Mouse (Mus musculus) gastrocnemius, postnatal 4 days (tissue): Measurements from ENCODE around the gene Gm5294. TPM values are rescaled to one million over a fixed set of nuclear protein-coding genes. Genes with fewer than 3 reads are reported as not detected.

Experiments
- DNase-seq, 2 experiments: peaks; one replicate each; pipeline ENCODE4 v3.0.0; 2021 to 2022; ENCODE audit warnings: low spot score in 2 of 2, mixed read lengths in 2 of 2
- long read RNA-seq, 2 experiments: library from polyadenylated mRNA; stranded (forward); transcript quantifications; one replicate each; pipeline ENCODE4 v2.0.0; 2021
- total RNA-seq, 2 experiments: library from RNA; stranded (reverse); gene quantifications; 2 replicates each; pipeline ENCODE4 v1.2.3; 2021

Gm5294 gene
- total RNA-seq, result not detected
- long read RNA-seq, experiment 1, result 0 reads
- long read RNA-seq, experiment 2, result 0 reads

DNA sequence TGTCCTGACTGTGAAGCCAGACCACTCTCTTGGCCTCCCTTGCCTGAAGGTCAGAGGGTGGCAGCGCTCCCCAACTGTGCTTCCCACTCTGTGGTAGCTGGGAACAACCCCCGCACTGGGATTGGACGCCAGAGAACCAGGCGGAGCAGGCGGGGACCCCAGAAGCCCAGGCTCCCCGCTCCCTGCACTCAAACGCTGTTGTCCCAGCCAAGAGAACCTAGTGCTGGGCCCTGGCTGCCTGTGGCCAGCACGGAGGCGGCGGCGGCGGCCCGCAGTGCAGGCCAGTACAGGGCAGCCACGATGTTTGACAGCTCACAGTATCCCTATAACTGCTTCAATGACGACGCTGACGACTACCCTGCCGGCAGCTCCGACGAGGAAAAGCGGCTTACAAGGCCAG lies at the start of gene Gm5294:
Gene Gm5294, plus strand, starts transcription at position 301 of the 400 bp plus-strand sequence.
- no peak for DNase-seq

DNA sequence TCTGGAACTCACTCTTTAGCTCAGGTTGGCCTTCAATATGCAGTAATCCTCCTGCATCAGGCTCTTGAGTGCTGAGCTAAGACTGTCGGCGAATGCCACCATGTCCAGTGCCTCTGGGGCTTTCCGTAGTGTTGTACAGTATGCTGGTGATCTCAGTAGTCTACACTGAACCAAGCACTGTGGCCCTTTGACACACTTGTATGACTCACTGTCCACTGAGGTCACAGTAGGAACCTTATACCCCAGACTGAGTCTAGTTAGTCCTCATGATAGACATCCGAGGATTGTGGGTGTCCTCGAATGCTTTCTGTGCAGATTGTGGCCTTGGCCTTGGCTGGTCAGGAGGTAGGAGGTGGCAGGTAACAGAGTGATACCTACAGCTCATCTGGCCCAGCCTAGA lies 44.8 kb upstream of the Gm5294 start:
- DNase-seq, result no peak

DNA sequence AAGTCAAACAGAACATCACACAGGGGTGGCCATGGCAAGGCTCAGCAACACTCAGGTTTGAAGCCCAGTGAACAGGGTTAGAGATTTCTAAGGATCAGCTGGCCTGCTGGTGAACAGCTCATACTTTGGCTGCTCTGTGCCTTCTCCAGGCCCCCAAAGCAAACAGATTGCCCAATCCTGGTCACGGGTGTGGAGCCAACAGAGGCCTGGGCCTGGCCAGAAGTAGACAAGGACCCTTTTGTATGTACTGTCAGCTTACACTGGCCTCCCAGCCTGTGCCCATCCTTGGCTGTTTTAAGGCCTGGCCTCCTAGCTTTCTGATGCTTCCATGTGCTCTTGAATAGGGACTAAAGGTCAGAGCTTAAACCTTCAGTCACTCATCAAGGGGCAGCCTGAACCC lies 43.5 kb upstream of the Gm5294 start:
- DNase-seq, result peak in 1 of 2 experiments; percentile 27

GRCm38 (mm10) chr5:138778731-138779463 lies 41.0 kb upstream of the Gm5294 start:
- peak in 1 of 2 experiments; percentile 19 for DNase-seq

- no peak for DNase-seq
Measured at GRCm38 (mm10) chr5:138779655-138780054, 40.2 kb upstream of the Gm5294 start.

DNA sequence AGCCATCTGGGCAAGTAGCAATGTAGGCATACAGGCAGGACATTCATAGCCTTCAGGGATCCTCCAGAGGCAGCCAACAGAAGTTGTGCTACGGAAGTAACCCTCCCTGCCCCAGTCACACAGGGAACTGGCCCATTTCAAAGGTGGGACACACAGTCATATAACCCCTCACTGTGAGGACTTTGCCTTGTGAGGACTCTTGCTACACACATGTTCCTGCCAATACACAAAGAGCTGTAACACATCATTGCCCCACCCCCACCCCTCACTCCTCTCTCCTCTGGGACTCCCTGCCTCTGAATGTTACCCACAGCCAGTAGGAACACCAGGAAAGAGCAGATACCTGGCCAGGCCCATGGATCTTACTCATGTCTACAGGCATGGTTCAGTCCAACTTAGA lies 37.2 kb upstream of the Gm5294 start:
- no peak for DNase-seq

GRCm38 (mm10) chr5:138783181-138783580 lies 36.7 kb upstream of the Gm5294 start:
- no peak for DNase-seq

DNA sequence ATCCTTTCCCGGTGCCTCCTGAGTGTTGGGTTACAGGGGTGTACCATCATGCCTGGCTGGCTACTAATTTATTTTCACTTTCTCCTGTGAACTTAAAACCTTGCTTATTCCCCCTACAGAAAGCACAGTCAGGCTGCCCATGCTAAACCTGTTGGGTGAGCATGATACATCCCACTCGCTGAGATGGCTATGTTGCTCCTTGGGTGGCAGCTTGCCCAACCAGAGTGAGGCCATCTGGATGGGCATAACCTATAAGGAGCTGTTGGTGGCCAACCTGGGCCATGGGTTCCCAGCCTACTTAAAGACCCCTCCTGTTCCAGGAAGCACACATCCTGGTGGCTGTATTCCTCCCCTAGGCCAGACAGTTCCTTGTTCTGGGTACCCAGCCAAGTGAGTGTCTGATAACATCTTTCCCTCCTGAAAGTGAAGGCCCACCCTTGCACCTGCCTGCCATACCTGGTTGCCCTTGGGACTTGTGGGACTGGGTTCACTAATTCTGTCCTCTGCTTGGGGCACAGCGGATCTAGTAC lies 33.8 kb upstream of the Gm5294 start:
- DNase-seq, result no peak

GRCm38 (mm10) chr5:138787648-138788047 lies 32.2 kb upstream of the Gm5294 start:
- DNase-seq, result no peak

DNA sequence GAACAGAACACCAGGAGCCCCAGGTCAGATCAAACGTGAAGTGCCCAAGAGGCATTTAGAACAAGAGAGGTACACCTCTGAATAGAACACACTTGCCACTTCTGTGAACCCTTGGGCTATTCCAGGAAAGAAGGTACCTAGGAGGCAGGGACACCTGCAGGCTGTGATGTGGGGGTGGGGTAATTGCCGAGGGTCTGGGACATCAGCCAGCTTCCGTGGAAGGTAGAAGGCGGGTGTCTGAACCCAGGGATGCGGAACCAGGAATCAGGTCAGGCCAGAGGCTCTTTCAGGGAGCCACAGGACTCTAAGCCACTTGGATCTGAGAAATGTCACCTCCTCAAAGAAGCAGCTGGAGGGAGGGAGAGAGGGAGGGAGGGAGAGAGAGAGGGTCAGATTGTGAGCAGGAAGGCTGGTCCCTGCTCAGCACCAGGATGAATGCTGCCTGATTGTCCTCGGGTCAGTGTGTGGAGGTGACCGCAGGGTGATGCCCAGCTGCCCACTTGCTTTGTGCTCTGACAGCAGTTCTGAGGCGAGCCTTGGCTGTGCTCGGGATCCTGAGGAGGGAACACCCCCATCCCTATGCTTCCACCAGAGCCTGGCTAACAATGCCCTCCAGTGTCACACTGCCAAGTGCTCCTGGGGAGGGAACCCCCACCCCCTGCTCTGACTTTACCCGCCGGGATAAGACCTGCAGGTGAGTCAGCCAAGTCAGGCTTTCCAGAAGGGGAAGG lies 31.2 kb upstream of the Gm5294 start:
- no peak for DNase-seq

DNA sequence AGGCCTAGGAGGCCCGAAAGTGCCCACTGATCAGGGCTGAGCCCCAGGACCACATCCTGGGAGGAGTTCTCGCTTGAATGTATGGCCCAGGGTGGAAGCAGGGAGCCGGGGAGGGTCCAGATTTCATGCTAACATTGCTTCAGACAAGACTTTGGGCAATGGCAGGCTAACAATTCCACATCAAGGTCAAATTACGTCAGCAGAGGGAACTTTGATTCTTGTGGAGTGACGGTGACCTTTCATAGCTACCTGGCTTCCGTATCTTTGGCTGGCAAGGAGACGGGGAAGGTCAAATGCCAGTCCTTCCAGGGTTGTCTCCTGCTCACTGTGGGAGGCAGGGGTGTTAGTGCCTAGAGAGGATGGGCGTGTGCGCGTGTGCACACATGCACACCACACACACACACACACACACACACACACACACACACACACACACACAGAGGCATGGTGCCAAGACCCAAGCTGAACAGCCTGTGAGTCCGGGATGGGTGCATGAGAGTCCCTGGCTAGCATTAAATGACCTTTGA lies 28.9 kb upstream of the Gm5294 start:
- no peak for DNase-seq

GRCm38 (mm10) chr5:138801588-138802116 lies 18.2 kb upstream of the Gm5294 start:
- no peak for DNase-seq

GRCm38 (mm10) chr5:138804286-138804685 lies 15.6 kb upstream of the Gm5294 start:
- DNase-seq, result no peak

DNA sequence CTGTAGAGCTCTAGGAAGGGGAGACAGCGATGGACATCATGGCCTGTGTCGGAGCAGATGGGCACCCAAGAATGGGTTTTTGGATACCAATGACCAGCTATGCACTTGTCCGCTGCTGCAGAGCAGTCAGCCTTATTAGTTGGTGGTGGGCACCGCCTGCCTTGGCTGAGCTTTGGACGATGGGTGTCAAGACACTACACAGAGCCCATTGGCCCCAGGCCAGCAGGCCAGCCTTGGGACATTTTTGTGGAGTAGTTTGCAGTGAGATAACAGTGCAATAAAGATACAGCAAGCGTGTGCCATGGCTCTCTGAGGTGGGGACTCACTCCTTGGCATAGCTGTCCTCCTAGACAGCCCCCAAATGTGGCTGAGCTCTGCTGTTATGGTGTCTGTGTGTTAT lies 10.1 kb upstream of the Gm5294 start:
- no peak for DNase-seq

DNA sequence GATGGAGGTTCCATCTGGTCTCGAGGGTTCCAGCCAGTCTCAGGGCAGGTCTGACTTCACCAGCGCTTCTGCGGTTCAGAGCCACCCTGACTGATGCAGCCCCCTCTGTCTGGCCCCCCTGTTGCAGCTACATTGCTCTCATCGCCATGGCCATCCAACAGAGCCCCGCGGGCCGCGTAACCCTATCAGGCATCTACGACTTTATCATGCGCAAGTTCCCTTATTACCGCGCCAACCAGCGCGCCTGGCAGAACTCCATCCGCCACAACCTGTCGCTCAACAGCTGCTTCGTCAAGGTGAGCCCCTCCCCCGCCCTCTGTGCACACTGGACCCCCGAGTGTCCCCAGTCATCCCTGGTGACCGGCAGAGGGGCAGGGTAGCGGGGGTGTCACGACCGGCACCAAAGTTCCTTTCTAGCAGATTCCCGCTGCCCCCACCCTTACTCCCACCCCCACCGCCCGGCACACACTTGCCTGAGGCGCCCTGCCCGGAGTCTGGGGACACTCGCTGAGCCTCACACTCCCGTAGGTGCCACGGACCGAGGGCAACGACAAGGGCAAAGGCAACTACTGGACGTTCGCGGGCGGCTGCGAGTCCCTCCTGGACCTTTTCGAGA lies 945 bp downstream of the Gm5294 start:
- DNase-seq, result no peak

DNA sequence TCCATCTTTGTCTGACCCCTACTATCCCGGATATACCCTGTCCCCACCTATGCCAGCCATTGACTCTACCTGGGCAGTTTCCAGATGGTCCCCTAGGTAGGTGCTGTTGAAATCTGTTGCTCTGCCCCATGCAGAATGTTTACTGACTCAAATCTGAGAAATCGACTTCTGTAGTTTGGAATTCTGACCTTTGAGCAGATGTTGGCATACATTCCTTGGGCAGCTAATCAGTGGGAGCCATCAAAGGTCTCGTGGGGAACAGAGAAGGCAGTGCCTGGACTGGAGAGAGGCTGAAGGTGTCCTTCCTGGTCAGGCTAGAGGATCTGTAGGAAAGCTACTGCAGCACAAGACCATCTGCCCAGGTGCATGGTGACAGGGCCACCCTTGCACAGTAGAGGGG lies 5.2 kb downstream of the Gm5294 start:
- no peak for DNase-seq

- no peak for DNase-seq
Measured at GRCm38 (mm10) chr5:138833406-138833805, 13.5 kb downstream of the Gm5294 start.

DNA sequence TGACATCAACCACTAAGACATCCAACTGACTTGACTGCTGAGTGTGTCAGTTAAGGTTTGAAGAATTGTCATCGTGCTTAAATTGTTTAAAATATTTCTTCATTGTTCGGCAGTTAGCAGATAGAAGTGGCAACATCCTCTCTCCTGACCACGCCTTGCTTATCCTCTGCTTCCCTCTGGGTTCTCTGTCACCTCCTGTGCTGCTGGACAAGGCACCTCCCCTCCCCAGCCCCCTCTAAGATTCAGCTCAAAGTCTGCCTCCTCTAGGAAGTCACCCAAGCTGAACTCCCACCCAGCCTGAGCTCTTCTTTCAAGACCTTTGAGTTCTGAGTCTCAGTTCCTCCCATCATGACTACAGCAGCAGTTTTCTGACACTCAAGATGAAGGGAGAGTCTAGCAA lies 15.0 kb downstream of the Gm5294 start:
- DNase-seq, result no peak

DNA sequence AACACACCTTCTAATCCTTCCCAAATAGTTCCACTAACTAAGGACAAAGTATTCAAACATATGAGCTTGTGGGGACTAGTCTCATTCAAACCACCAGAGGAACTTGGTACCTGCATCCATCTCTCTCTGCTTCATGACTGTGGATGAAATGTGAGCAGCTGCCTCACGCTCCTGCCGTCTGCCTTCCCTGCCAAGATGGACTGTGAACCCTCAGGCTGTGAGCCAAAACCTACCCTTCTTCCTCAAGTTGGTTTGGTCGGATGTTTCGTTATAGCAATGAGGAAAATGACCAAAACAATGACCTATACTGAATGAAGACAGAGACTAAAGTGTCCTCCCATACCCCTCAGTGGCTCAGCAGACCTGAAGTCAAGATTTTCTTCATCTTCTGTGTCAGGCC lies 21.1 kb downstream of the Gm5294 start:
- no peak for DNase-seq

GRCm38 (mm10) chr5:138843168-138843824 lies 23.4 kb downstream of the Gm5294 start:
- no peak for DNase-seq

DNA sequence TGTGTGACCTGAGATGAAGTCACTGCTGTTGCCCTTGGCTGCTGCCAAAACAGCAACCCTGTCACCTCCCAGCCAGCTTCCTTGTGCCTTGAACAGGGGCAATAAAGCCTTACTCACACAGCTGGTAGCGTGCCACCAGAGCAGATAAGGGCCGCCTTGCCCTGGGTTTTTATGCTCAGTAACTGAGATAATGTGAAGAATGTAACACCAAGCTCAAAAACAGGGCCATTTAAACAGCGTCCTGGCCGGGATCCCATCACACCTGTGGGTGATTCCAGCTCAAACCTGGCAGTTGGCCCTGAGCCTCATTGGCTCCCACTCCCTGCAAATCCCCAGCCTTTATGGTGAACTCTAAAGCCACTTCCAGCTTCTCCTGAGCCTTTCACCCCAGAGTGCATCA lies 26.6 kb downstream of the Gm5294 start:
- no peak for DNase-seq
